Comparison of ENCODE assay signal across 8 mouse cellular contexts in the genomic region with DNA sequence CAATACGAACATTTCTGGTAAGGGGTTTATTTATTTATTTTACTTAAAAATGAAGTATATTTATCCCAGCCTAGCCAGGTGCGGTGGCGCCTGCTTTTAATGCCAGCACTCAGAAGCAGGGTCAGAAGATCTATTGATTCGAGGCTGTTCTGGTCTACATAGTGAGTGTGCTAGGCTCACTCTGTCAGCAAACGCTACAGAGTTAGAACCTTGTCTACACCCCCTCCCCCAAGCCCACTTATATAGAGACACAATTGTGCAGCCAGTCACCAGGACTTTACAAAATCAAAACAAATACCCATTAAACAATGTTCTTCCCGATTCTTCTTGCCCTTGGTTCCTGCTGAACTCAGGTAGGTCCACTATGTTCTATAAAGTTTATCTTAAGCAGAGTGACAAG. TPM values are rescaled to one million over a fixed set of nuclear protein-coding genes. Genes with fewer than 3 reads are reported as not detected.
DNase-seq lines count a peak whose midpoint lies in the region; ATAC-seq and TF ChIP-seq lines count a peak whose summit lies in the region.

No protein-coding gene starts in this region.

- no peaks in the 10 kb centered on the region for H3K36me3 ChIP-seq in embryonic facial prominence, embryonic 14.5 days (ENCODE audit: control insufficient read depth, insufficient read depth, low read length)
- no peaks in the 10 kb centered on the region for H3K36me3 ChIP-seq in limb, embryonic 12.5 days
- H3K36me3 ChIP-seq in stomach, postnatal 0 days (ENCODE audit: control insufficient read depth, insufficient read depth, low read length) = no peaks in the 10 kb centered on the region

- no peaks in the 10 kb centered on the region for H3K4me1 ChIP-seq in embryonic facial prominence, embryonic 14.5 days (ENCODE audit: control insufficient read depth, insufficient read depth, low read length)
- H3K4me1 ChIP-seq in limb, embryonic 12.5 days (replicated peaks) = peaks cover 6% of the 10 kb centered on the region; the same call in 1 of the 2 replicates
- H3K4me1 ChIP-seq in stomach, postnatal 0 days (replicated peaks; ENCODE audit: control insufficient read depth, insufficient read depth) = no peaks in the 10 kb centered on the region

- H3K4me2 ChIP-seq in embryonic facial prominence, embryonic 14.5 days (ENCODE audit: low read depth, low read length) = peak overlapping the region; percentile 74
- H3K4me2 ChIP-seq in limb, embryonic 12.5 days = peak overlapping the region; percentile 61
- H3K4me2 ChIP-seq in stomach, postnatal 0 days (replicated peaks; ENCODE audit: low read depth) = peak overlapping the region; percentile 53

- DNase-seq in cerebellum, adult 11-12 months = peak; percentile 18
- no peak for DNase-seq in cerebellum, adult 9-10 months
- peak; percentile 59 for DNase-seq in A20 (ENCODE audit: low read depth, low spot score)
- no peak for DNase-seq in embryonic facial prominence, embryonic 14.5 days (ENCODE audit: low spot score)
- DNase-seq in stomach, postnatal 0 days (ENCODE audit: low spot score) = no peak
- DNase-seq in left cerebral cortex, postnatal 36 days (ENCODE audit: low spot score in 2 of 2) = no peak
- no peak for DNase-seq in adrenal gland, adult 2 months

- no peaks in the 10 kb centered on the region for H3K27me3 ChIP-seq in embryonic facial prominence, embryonic 14.5 days (replicated peaks; ENCODE audit: control insufficient read depth, insufficient read depth, low read length)
- H3K27me3 ChIP-seq in limb, embryonic 12.5 days = 0 out of 2 replicates have a peak, but pooled peaks cover 3% of the 10 kb centered on the region
- H3K27me3 ChIP-seq in stomach, postnatal 0 days (ENCODE audit: control insufficient read depth, insufficient read depth, low read length) = no peaks in the 10 kb centered on the region

- ATAC-seq in embryonic facial prominence, embryonic 14.5 days (ENCODE audit: low read depth) = no peak
- ATAC-seq in limb, embryonic 12.5 days (ENCODE audit: insufficient number of reproducible peaks, insufficient read depth, low FRiP score, low TSS enrichment, low read depth) = no peak
- no peak for ATAC-seq in stomach, postnatal 0 days (ENCODE audit: low FRiP score, low TSS enrichment)

- 18% methylated on average over 6 of the region's 6 CpGs for WGBS in embryonic facial prominence, embryonic 14.5 days
- 33% methylated on average over 6 of the region's 6 CpGs for WGBS in limb, embryonic 12.5 days
- 15% methylated on average over 6 of the region's 6 CpGs for WGBS in stomach, postnatal 0 days

- no peak for TF ChIP-seq CTCF in stomach, postnatal 0 days (IDR thresholded peaks at IDR 0.05; ENCODE audit: low read depth)

- intact Hi-C loops in left cerebral cortex, postnatal 36 days (cut with DNase I) = no loop called here

- H3K27ac ChIP-seq in embryonic facial prominence, embryonic 14.5 days (replicated peaks; ENCODE audit: low read depth, low read length) = no peak overlapping the region
- H3K27ac ChIP-seq in limb, embryonic 12.5 days = no peak overlapping the region
- H3K27ac ChIP-seq in stomach, postnatal 0 days (replicated peaks) = no peak overlapping the region

- peak overlapping the region; percentile 78 for H3K4me3 ChIP-seq in embryonic facial prominence, embryonic 14.5 days (ENCODE audit: low read depth, low read length)
- H3K4me3 ChIP-seq in limb, embryonic 12.5 days (replicated peaks) = peak overlapping the region; percentile 67
- H3K4me3 ChIP-seq in stomach, postnatal 0 days (ENCODE audit: low read depth, low read length) = peak overlapping the region; percentile 78

- H3K9me3 ChIP-seq in embryonic facial prominence, embryonic 14.5 days (ENCODE audit: control insufficient read depth, low read length) = no peaks in the 10 kb centered on the region
- H3K9me3 ChIP-seq in limb, embryonic 12.5 days = no peaks in the 10 kb centered on the region
- no peaks in the 10 kb centered on the region for H3K9me3 ChIP-seq in stomach, postnatal 0 days (ENCODE audit: control insufficient read depth, low read length)

- no peak for TF ChIP-seq EP300 in stomach, postnatal 0 days (optimal IDR thresholded peaks at IDR 0.05)

- peak overlapping the region; percentile 77 for H3K9ac ChIP-seq in embryonic facial prominence, embryonic 14.5 days (ENCODE audit: low read depth, low read length)
- peak overlapping the region; percentile 63; the same call in 1 of the 2 replicates for H3K9ac ChIP-seq in limb, embryonic 12.5 days (replicated peaks)
- 0 out of 2 replicates have a peak overlapping the region, but pooled peaks have one; percentile 71 for H3K9ac ChIP-seq in stomach, postnatal 0 days (ENCODE audit: low read length)

RNA-seq across cellular contexts. Expression of a gene that starts 0.8 kb away (rescaled TPM):
- 23.1 and 25.4 TPM in 2 replicates for polyA plus RNA-seq in embryonic facial prominence, embryonic 14.5 days (2014; fragmentation: Nextera tagmentation; extraction: Ambion mirVana)
- 23.2 and 23.3 TPM in 2 replicates for polyA plus RNA-seq in limb, embryonic 12.5 days (2016; fragmentation: Nextera tagmentation; extraction: Ambion mirVana)
- polyA plus RNA-seq in stomach, postnatal 0 days (2015; fragmentation: Nextera tagmentation; extraction: Ambion mirVana) = 47.8 and 49.4 TPM in 2 replicates
- 10 to 100 TPM; 24.4 to 26.2 TPM for total RNA-seq in left cerebral cortex, postnatal 36 days (2021)
- 100 to 1,000 TPM in 1 of 2 experiments, 10 to 100 TPM in 1; 73.7 to 106 TPM for total RNA-seq in adrenal gland, adult 2 months (2021)
- polyA plus RNA-seq in adrenal gland, adult 2 months (2012; rRNA removed) = 8.7 and 8.9 TPM in 2 replicates

RNA-seq across cellular contexts. Expression of a gene that starts 33.0 kb away (rescaled TPM):
- polyA plus RNA-seq in embryonic facial prominence, embryonic 14.5 days (2014; fragmentation: Nextera tagmentation; extraction: Ambion mirVana) = 53.0 and 55.5 TPM in 2 replicates
- 39.9 and 42.1 TPM in 2 replicates for polyA plus RNA-seq in limb, embryonic 12.5 days (2016; fragmentation: Nextera tagmentation; extraction: Ambion mirVana)
- 34.3 and 34.8 TPM in 2 replicates for polyA plus RNA-seq in stomach, postnatal 0 days (2015; fragmentation: Nextera tagmentation; extraction: Ambion mirVana)
- total RNA-seq in left cerebral cortex, postnatal 36 days (2021) = 10 to 100 TPM; 25.8 to 30.1 TPM
- 100 to 1,000 TPM in 1 of 2 experiments, 10 to 100 TPM in 1; 84.2 to 111 TPM for total RNA-seq in adrenal gland, adult 2 months (2021)
- 22.5 and 40.9 TPM in 2 replicates for polyA plus RNA-seq in adrenal gland, adult 2 months (2012; rRNA removed)

RNA-seq across cellular contexts. Expression of a gene that starts 43.8 kb away (rescaled TPM):
- polyA plus RNA-seq in embryonic facial prominence, embryonic 14.5 days (2014; fragmentation: Nextera tagmentation; extraction: Ambion mirVana) = 14.9 and 18.5 TPM in 2 replicates
- 35.2 and 36.3 TPM in 2 replicates for polyA plus RNA-seq in limb, embryonic 12.5 days (2016; fragmentation: Nextera tagmentation; extraction: Ambion mirVana)
- polyA plus RNA-seq in stomach, postnatal 0 days (2015; fragmentation: Nextera tagmentation; extraction: Ambion mirVana) = 8.3 and 10.2 TPM in 2 replicates
- 10 to 100 TPM; 10.2 to 15.0 TPM for total RNA-seq in left cerebral cortex, postnatal 36 days (2021)
- total RNA-seq in adrenal gland, adult 2 months (2021) = 10 to 100 TPM; 13.9 to 14.8 TPM
- polyA plus RNA-seq in adrenal gland, adult 2 months (2012; rRNA removed) = 7.7 and 7.8 TPM in 2 replicates

Comparison
In these comparisons a context has a peak if more than half of its experiments do, and no peak if none do; other contexts are left out.
1. DNase-seq: peak in cerebellum, adult 11-12 months (single experiment) and A20 (single experiment); none in cerebellum, adult 9-10 months (single experiment), embryonic facial prominence, embryonic 14.5 days (single experiment), stomach, postnatal 0 days (single experiment), left cerebral cortex, postnatal 36 days (0 of 2) and adrenal gland, adult 2 months (single experiment).
2. Peak in every context shown above with its lines, with median percentiles within 50 percentile points of each other: H3K4me2 ChIP-seq, H3K4me3 ChIP-seq and H3K9ac ChIP-seq.